Comparison of ENCODE assay signal across 21 mouse cellular contexts in the genomic region with DNA sequence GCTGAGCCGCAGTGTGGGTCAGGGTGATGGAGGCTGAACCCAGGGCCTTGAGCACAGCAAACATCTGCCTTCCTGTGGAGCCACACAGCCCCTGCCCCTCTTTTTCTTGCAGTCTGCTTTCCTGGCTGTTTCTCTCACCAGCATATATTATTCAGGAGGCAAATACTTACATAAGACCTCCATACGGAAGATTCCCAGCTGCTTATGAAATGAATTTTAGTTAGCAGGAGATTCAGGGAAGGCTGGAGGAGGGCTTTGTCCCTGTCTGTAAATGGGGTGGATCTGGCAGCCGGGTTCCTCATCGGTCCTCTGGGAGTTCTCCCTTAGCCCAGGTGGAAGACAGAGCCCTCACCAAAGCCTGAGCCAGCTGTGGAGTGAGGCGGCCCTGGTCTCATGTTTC. TPM values are rescaled to one million over a fixed set of nuclear protein-coding genes. Genes with fewer than 3 reads are reported as not detected.
"Had no signal": no experiment of that assay in that cellular context is flagged by ENCODE, and none has a peak within 500 bp of the region (broad histone marks: within the 10 kb centered on the region; RNA-seq: fewer than 3 reads in every experiment).

No protein-coding gene starts in this region.

- DNase-seq: kidney, adult 18-20 months; kidney, adult 9 months; kidney, postnatal 4 days; layer of hippocampus, adult 9-11 months; layer of hippocampus, postnatal 36 days; liver; lung, adult 18-20 months; spleen, adult 18-20 months; thymus, adult 2 months; thymus, postnatal 14 days; thymus, postnatal 4 days had no signal

- H3K4me3 ChIP-seq: limb, embryonic 10.5 days; limb, embryonic 13.5 days; liver, embryonic 12.5 days; liver, embryonic 15.5 days; midbrain, embryonic 12.5 days; midbrain, embryonic 15.5 days; neural tube, embryonic 12.5 days; neural tube, embryonic 15.5 days had no signal

- H3K27ac ChIP-seq: limb, embryonic 10.5 days; limb, embryonic 13.5 days; liver, embryonic 12.5 days; liver, embryonic 15.5 days; macrophage; midbrain, embryonic 12.5 days; midbrain, embryonic 15.5 days; neural tube, embryonic 12.5 days; neural tube, embryonic 15.5 days had no signal

RNA-seq across cellular contexts. Expression of a gene that starts 3.8 kb away (rescaled TPM):
- total RNA-seq: megakaryocyte, adult 5-6 weeks had no signal

RNA-seq across cellular contexts. Expression of a gene that starts 46.7 kb away (rescaled TPM):
- total RNA-seq: megakaryocyte, adult 5-6 weeks had no signal
